Mouse (Mus musculus) myocyte (in vitro differentiated cells): Measurements from ENCODE around the gene Mast4.

Source experiments
- CEBPB ChIP-seq: IDR thresholded peaks from 2 replicates; pipeline ENCODE4 v1.6.1; 2011; ENCODE audit warnings: mild to moderate bottlenecking, moderate library complexity; ENCODE audit not compliant: poor library complexity, insufficient read depth, severe bottlenecking
- E2F4 ChIP-seq: IDR thresholded peaks from one replicate; pipeline ENCODE4 v1.6.1; 2011; ENCODE audit warnings: mild to moderate bottlenecking, control low read depth, moderate library complexity; ENCODE audit not compliant: insufficient read depth
- MAX ChIP-seq: IDR thresholded peaks from one replicate; pipeline ENCODE4 v1.6.1; 2011; ENCODE audit warnings: low read depth, mild to moderate bottlenecking, control low read depth
- MYOD1 ChIP-seq, 3 experiments: IDR thresholded peaks; one replicate each; pipeline ENCODE4 v1.6.1; 2011; ENCODE audit warnings: control low read depth in 2 of 3, low read depth in 2 of 3, mild to moderate bottlenecking in 2 of 3, moderate library complexity in 1 of 3; ENCODE audit not compliant: insufficient read length in 2 of 3, control insufficient read depth in 1 of 3
- POLR2A ChIP-seq: IDR thresholded peaks from one replicate; pipeline ENCODE4 v1.6.1; 2011; ENCODE audit warnings: low read depth, mild to moderate bottlenecking, control low read depth, moderate library complexity; ENCODE audit not compliant: insufficient read length
- POLR2AphosphoS2 ChIP-seq: IDR thresholded peaks from one replicate; pipeline ENCODE4 v1.6.1; 2011; ENCODE audit warnings: low read depth, control low read depth; ENCODE audit not compliant: insufficient read length
- REST ChIP-seq: IDR thresholded peaks from one replicate; pipeline ENCODE4 v1.6.1; 2011; ENCODE audit warnings: mild to moderate bottlenecking, control low read depth, moderate library complexity; ENCODE audit not compliant: insufficient read depth, insufficient read length
- SRF ChIP-seq: IDR thresholded peaks from one replicate; pipeline ENCODE4 v1.6.1; 2011; ENCODE audit warnings: low read depth; ENCODE audit not compliant: control insufficient read depth, insufficient read length
- TCF12 ChIP-seq: IDR thresholded peaks from one replicate; pipeline ENCODE4 v1.6.1; 2011; ENCODE audit warnings: mild to moderate bottlenecking, control low read depth; ENCODE audit not compliant: poor library complexity, insufficient read depth, severe bottlenecking

GRCm38 (mm10) chr13:102886788-102887187, 447.5 kb downstream of the Mast4 start:
- TF ChIP-seq POLR2A (no peak), POLR2AphosphoS2 (no peak), MAX (no peak), MYOD1 (IDR thresholded peaks at IDR 0.05; ENCODE audit: control insufficient read depth in 1 of 3, insufficient read length in 2 of 3, low read depth in 2 of 3) (no peak), CEBPB (no peak), E2F4 (no peak), SRF (no peak), TCF12 (no peak), REST (no peak)
